Mouse (Mus musculus) heart, postnatal 14 days (tissue): ENCODE data around the gene Ppan. TPM values are rescaled to one million over a fixed set of nuclear protein-coding genes. Genes with fewer than 3 reads are reported as not detected.

Experiments used
- DNase-seq, 2 experiments: peaks; one replicate each; pipeline ENCODE4 v3.0.0; 2021 to 2022
- intact Hi-C: fragments of 180-260 bp; cut with DNase I; formaldehyde crosslinking; loops from one replicate; pipeline ENCODE4 v1.15.1; 2025
- total RNA-seq, 2 experiments: library from RNA; stranded (reverse); gene quantifications; 2 replicates each; pipeline ENCODE4 v1.2.3; 2021

The Ppan gene
- total RNA-seq, 2 experiments from 2014 or later, result 7.2 to 9.3 TPM

DNA sequence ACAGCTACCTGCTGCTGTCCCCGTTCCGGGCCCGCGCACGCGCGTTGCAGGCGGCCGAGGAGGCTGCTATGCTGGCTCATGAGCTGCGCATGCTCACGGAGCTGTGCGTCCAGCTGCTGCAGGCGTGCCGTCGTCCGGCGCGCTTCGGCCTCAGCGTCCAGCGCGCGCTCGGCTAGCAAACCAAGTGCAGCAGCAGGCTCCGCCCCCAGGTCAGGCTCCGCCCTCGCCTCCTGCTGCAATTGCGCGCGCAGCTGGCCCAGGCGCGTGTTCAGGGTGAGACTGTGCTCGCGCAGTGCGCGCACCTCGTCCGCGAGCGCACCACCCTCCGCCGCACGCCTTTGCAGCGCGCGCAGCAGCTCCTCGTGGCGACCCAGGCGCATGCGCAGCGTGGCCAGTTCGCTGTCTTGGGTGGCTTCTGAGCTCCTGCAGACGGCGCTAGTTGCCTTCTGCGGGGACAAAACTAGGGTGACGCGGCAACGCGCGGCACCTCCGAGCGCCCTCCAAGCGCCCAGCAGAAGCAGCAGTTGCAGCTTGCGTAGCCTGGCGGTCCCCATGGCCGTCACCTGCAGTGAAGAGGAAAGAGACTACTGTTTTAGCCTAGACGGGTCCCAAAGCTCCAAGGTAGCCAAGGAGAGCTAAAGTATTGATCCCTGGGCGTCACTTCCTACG is 9.8 kb upstream of the Ppan start:
- intact Hi-C loops, result no loop called here
- DNase-seq, result peak; percentile 100

DNA sequence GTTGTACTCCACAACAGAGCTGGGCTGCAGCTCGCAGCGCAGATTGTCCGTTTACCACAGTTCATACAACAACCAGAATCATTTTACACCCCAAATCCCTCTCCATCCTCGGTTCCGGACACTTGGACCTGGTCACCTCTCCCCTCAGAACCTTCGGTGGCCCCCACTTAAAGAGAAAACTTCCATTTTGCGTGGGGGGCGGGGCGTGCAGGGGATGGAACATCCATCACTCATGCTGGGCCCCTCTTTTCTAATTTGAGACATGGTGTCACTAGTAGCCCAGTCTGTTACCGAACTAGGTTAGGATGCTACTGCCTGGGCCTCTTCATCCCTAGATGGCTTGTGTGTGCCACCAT is 9.3 kb upstream of the Ppan start:
- intact Hi-C loops, result no loop called here
- DNase-seq, result peak in 1 of 2 experiments; percentile 37

DNA sequence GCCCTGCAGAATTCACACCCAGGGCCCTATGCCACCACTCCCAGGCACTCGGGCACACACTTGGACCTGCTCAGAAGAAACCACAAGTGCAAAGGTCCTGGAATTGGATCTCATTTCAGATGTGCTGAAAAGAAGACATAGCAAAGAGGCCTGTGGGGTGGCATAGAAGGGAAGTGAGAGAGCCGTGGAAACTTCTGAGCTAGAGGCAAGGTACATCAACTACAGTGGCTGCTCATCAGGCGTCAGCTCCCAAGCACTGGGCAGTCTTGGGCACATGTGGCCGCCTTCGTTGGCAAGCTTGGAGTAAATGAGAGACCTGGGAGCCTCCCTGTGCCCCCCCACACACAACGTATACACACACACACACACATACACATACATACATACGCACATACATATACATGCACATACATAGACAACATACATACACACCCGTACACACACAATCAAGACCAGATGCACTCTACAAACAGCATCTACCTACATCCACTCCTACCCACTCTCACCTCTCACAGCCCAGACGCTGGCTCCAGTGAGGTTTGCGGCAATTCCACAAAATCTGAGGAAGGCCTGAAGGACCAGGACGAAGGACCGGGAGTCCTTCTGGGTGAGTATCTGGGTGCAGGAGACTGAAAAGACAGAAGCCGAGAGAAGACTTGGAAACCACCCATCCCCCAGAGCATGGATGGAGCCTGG is 8.7 kb upstream of the Ppan start, which contains the start of gene Angptl6:
Gene Angptl6, minus strand, starts transcription at position 631 of the 696 bp plus-strand sequence.
- no peak for DNase-seq

DNA sequence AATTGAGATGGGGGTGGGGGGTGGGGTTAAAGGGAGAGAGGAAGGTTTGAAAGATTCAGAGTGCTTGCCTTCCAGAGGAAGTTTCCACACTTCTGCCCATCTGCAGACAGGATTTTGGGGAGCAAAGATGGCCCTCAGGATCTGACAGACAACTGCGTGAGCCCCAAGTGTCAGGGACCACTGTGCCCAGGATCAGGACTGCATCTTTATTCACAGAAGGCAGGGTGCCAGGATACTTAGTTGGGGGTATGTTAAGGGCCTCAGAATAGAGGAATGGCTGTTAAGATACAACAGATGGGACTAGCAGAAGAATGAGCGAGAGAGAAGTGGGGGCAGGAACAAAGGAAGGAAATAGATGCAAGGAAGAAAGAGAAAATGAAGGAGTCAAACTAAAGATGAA is 1.4 kb upstream of the Ppan start:
- no peak for DNase-seq
- intact Hi-C loops, result no loop called here

More for the DNA sequence above, 8.7 kb upstream of the Ppan start, which contains the start of gene Angptl6:
- intact Hi-C loops, result no loop called here

DNA sequence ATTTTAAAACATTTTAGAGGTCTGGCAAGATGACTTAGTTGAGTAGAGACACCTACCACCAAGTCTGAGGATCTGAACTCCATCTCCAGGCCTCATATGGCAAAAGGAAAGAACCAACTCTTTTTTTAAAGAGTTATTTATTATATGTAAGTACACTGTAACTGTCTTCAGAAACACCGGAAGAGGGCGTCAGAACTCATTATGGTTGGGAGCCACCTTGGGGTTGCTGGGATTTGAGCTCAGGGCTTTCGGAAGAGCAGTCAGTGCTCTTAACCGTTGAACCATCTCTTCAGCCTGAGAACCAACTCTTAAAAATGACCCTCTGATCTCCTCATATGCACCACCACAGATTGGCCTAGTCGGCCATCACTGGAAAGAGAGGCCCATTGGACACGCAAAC is 784 bp upstream of the Ppan start:
- intact Hi-C loops, result no loop called here
- DNase-seq, result no peak

DNA sequence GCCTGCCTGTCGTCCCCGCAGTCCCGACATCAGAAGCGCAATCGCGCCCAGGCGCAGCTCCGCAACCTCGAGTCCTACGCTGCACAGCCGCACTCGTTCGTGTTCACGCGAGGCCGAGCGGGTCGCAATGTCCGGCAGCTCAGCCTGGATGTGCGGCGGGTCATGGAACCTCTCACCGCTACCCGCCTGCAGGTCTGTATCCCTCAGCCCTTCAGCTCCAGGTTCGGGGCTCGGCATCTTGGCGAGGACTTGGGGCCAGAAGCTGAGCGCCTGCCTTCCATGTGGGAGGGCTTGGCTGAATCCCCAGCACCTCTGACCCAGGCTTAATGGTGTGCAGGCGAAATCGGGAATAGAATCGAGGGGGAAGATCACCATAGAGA is 401 bp downstream of the Ppan start:
- intact Hi-C loops, result no loop called here
- no peak for DNase-seq

DNA sequence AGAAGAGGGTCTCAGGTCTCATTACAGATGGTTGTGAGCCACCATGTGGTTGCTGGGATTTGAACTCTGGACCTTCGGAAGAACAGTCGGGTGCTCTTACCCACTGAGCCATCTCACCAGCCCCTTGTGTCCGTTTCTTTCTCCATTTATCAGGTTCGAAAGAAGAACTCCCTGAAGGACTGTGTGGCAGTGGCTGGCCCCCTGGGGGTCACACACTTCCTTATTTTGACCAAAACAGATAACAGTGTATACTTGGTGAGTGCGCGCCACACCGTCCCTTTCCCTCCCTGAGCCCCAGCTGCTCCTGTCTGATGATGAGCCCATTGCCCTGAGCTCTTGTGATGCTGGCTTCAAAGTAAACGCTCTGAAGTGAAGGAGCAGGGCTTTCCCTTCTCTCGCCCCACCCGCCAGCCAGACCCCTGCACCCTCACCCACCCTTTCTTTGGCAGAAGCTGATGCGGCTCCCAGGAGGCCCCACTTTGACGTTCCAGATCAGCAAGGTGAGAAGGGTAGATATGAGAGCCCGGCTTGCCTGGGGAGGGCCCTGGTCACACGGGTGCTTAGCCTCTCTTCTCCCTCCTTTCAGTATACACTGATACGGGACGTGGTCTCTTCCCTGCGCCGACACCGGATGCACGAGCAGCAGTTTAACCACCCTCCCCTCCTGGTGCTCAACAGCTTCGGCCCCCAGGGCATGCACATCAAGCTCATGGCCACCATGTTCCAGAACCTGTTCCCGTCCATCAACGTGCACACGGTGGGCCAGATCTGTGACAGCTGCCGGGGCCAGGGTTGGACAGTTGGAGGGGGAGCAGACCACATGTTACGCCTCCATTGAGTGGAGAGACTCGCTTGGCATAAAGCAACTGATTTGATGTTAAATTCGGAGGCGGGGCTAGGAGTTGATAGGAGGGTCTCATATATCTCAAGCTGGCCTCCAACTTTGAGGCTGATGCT is 1.5 kb downstream of the Ppan start:
- no peak for DNase-seq
- intact Hi-C loops, result no loop called here

DNA sequence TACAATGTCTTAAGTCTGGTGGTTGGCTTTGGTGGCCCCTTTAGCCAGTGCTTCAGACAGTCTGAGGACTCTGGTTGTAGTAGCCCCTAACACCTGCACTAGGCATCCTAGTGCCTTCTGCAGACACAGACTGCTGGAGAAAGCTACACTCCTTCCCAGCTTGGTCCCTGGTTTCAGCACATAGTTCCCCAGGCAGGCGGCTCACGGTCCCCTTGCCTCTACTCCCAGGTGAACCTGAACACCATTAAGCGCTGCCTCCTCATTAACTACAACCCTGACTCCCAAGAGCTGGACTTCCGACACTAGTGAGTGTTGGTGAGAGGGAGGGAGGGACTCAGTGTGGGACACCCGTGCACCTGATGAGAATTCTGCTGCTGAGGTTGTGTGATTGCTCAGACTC is 2.4 kb downstream of the Ppan start:
- DNase-seq, result no peak
- intact Hi-C loops, result no loop called here

- intact Hi-C loops, result no loop called here
Measured at GRCm38 (mm10) chr9:20891339-20892103, 3.5 kb downstream of the Ppan start.

GRCm38 (mm10) chr9:20892104-20892653 is 4.2 kb downstream of the Ppan start:
- intact Hi-C loops, result no loop called here
- no peak for DNase-seq

More at GRCm38 (mm10) chr9:20891339-20892103, 3.5 kb downstream of the Ppan start:
- no peak for DNase-seq

DNA sequence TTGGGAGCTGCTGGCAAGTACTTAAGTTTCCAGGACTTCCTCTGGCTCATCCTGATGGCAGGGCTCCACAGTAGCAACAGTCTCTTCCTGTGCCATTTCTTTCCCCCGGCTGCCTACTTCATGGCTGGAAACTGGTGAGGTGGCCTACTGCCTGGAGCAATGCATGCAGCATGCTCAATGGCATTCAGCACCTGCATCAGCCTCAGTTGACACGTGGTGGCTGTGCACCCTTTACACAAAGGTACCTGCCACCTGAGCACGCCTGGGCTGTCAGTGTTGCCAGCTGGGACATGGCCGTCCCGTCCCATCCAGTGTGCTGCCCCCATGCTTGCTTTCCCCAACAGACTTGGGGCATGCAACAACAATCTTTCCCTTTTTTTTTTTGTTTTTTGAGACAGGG is 5.1 kb downstream of the Ppan start:
- no peak for DNase-seq
- intact Hi-C loops, result no loop called here

- DNase-seq, result no peak
- intact Hi-C loops, result no loop called here
Measured at GRCm38 (mm10) chr9:20893590-20894343, 5.8 kb downstream of the Ppan start.

DNA sequence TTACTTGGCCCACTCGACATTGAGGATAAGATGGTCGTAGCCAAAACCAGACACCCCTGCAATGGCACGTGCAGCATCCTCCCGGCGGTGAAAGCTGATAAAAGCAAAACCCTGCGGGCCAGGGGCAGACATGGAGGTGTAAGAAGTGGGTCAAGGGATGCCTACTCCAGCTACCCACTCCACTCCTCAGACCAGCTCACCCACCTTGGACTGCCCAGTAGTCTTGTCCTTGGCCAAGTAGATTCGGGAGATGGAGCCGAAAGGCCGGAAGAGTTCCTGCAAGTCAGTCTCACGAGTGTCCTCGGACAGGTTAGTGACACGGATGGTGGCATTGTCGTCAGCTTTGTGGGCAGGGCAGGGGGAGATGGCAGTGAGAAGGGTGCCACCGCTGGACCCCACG is 6.7 kb downstream of the Ppan start:
- DNase-seq, result no peak
- intact Hi-C loops, result no loop called here

DNA sequence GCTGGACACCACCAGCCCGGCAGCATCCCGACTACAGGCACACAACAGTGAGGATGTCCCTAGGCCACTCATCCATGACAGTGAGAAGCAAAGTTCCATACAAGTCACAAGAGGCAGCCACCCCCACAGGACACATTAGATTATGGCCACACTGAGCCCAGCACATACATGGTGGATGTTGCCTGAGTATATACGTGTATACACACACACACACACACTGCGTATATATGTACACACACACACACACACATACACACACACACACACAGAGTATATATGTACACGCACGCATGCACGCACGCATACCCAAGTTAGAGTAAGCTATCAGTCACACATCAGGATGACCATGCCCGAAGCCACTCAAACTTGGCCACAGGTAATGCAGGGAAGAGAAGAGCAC is 7.4 kb downstream of the Ppan start:
- DNase-seq, result no peak
- intact Hi-C loops, result no loop called here

GRCm38 (mm10) chr9:20897736-20898510 is 9.9 kb downstream of the Ppan start:
- no peak for DNase-seq

GRCm38 (mm10) chr9:20898511-20899073 is 10.6 kb downstream of the Ppan start, which contains the start of gene Eif3g:
TSS of gene Eif3g (minus strand) at chr9:20898623.
- intact Hi-C loops, result loop anchor here (2.0 kb wide), 1 partner anchor 104 kb away; the partner anchor contains the start of gene Mrpl4
- peak; percentile 90 to 93 for DNase-seq

More at GRCm38 (mm10) chr9:20897736-20898510, 9.9 kb downstream of the Ppan start:
- intact Hi-C loops, result loop anchor here (2.0 kb wide), 1 partner anchor 105 kb away; the partner anchor contains the start of gene Mrpl4

GRCm38 (mm10) chr9:20901466-20902173 is 13.6 kb downstream of the Ppan start:
- peak in 1 of 2 experiments; percentile 55 for DNase-seq
- intact Hi-C loops, result loop anchor here (2.0 kb wide), 1 partner anchor 237 kb away; no protein-coding TSS in a partner anchor
